Mouse (Mus musculus) megakaryocyte, embryonic 14.5 days (primary cell): ENCODE data around the gene Man1c1.

Experiments
- FLI1 ChIP-seq: IDR thresholded peaks from 2 replicates; pipeline ENCODE4 v1.6.1; 2012; ENCODE audit warnings: low read length, inconsistent platforms, mixed read lengths
- GATA1 ChIP-seq: IDR thresholded peaks from 3 replicates; pipeline ENCODE4 v1.6.1; 2012; ENCODE audit warnings: mixed read lengths, low read length, inconsistent platforms, borderline replicate concordance

- no peak for TF ChIP-seq FLI1
- TF ChIP-seq GATA1 = no peak
These were observed 148.0 kb downstream of the Man1c1 start for GRCm38 (mm10) chr4:134555956-134556580.
